Mouse (Mus musculus): ENCODE measurements around the gene Syngr2. TPM values are rescaled to one million over a fixed set of nuclear protein-coding genes. Genes with fewer than 3 reads are reported as not detected.

Syngr2 gene
- 129 and 157 TPM in 2 replicates for polyA plus RNA-seq (2015; fragmentation: Nextera tagmentation; extraction: Ambion mirVana)

GRCm38 (mm10) chr11:117809407-117810311 lies at the start of gene Syngr2, which contains the start of gene Gm20708:
Gene Syngr2, plus strand, starts transcription at chr11:117809668.
Gene Gm20708, plus strand, starts transcription at chr11:117809668.
- peak; percentile 73 for ATAC-seq (ENCODE audit: insufficient read depth, low FRiP score)
- Histone ChIP-seq H3K9me3 (replicated peaks; ENCODE audit: control insufficient read depth, low read length) (no peaks in the 10 kb centered on the region), H3K4me3 (replicated peaks; ENCODE audit: low read length) (peak within 1 kb of the TSS; percentile 89), H3K36me3 (ENCODE audit: control insufficient read depth, insufficient read depth, low read length) (peaks cover 8% of the 10 kb centered on the region; the same call in 1 of the 2 replicates), H3K27me3 (ENCODE audit: control insufficient read depth, insufficient read depth, low read length) (no peaks in the 10 kb centered on the region), H3K9ac (ENCODE audit: low read length) (peak within 1 kb of the TSS; percentile 89), H3K27ac (ENCODE audit: low read length) (peak within 1 kb of the TSS; percentile 89), H3K4me2 (ENCODE audit: low read depth, low read length) (peak within 1 kb of the TSS; percentile 97), H3K4me1 (ENCODE audit: control insufficient read depth, insufficient read depth, low read length) (peaks cover 14% of the 10 kb centered on the region)
- under 1% methylated on average over 75 of the region's 75 CpGs for WGBS

DNA sequence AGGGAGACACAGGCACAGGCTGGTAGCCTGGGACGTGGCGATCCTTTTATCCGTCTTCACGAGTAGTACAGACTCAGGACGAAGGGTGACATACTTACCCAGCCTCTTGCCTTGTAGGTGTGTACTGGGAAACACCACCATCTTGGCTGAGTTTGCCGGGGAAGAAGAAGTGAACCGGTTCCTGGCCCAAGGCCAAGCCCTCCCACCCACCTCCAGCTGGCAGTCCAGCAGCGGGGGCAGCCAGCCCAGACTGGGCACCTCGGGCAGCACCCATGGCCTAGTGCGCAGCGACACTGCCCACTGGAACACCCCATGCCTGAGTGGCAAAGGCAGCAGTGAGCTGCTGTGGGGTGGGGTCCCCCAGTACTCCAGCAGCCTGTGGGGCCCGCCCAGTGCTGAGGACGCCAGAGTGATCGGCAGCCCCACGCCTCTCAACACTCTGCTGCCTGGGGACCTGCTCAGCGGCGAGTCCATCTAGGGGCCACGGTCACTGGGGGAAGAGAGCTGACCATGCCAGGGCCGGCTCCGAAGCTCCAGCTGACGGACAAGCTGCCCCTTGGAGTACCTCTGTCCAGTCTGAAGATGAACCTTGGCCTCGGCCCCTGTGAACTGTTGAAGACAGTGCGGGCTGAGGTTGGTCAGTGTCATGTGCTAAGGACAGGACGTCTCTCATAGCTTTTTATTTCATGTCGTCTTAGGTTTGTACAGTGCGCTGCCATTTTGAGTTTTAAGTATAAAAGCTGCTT lies 48.9 kb upstream of the Syngr2 start:
- Histone ChIP-seq H3K4me3 (replicated peaks; ENCODE audit: low read length) (no peak overlapping the region), H3K9ac (ENCODE audit: low read length) (no peak overlapping the region), H3K27ac (ENCODE audit: low read length) (no peak overlapping the region), H3K27me3 (ENCODE audit: control insufficient read depth, insufficient read depth, low read length) (no peaks in the 10 kb centered on the region), H3K4me2 (ENCODE audit: low read depth, low read length) (no peak overlapping the region), H3K36me3 (ENCODE audit: control insufficient read depth, insufficient read depth, low read length) (peaks cover 42% of the 10 kb centered on the region), H3K9me3 (replicated peaks; ENCODE audit: control insufficient read depth, low read length) (no peaks in the 10 kb centered on the region), H3K4me1 (ENCODE audit: control insufficient read depth, insufficient read depth, low read length) (no peaks in the 10 kb centered on the region)
- no peak for ATAC-seq (ENCODE audit: insufficient read depth, low FRiP score)
- 89% methylated on average over 26 of the region's 26 CpGs for WGBS

- H3K27me3 ChIP-seq (ENCODE audit: control insufficient read depth, insufficient read depth, low read length), result no peaks in the 10 kb centered on the region
- no peak overlapping the region for H3K4me3 ChIP-seq (replicated peaks; ENCODE audit: low read length)
- no peak for ATAC-seq (ENCODE audit: insufficient read depth, low FRiP score)
- peaks cover 32% of the 10 kb centered on the region; the same call in 1 of the 2 replicates for H3K36me3 ChIP-seq (ENCODE audit: control insufficient read depth, insufficient read depth, low read length)
- H3K4me1 ChIP-seq (ENCODE audit: control insufficient read depth, insufficient read depth, low read length), result no peaks in the 10 kb centered on the region
- H3K27ac ChIP-seq (ENCODE audit: low read length), result no peak overlapping the region
- H3K9me3 ChIP-seq (replicated peaks; ENCODE audit: control insufficient read depth, low read length), result no peaks in the 10 kb centered on the region
- no peak overlapping the region for H3K9ac ChIP-seq (ENCODE audit: low read length)
- WGBS, result 81% methylated on average over 13 of the region's 13 CpGs
- H3K4me2 ChIP-seq (ENCODE audit: low read depth, low read length), result no peak overlapping the region
Observed at GRCm38 (mm10) chr11:117761801-117762200, 47.7 kb upstream of the Syngr2 start.

DNA sequence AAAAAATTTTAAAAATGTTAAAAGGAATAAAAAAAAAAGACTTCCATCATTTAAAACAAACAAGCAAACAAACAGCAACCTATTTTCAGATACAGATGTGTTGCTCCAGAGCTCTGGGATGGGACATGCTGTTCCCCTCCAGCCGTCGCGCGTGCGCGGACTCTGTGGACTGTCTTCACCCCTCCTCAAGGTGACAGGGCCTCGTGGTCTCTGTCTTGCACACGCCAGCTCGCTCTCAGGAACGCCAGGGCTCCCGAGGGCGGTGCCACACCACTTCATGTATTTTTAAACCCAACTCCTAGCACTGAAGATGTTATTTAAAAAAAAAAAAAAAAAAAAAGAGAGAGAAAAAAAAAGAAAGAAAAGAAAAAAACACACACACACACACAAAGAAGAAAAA lies 47.2 kb upstream of the Syngr2 start:
- no peak overlapping the region for H3K9ac ChIP-seq (ENCODE audit: low read length)
- 86% methylated on average over 12 of the region's 12 CpGs for WGBS

GRCm38 (mm10) chr11:117764319-117764718 lies 45.1 kb upstream of the Syngr2 start:
- no peaks in the 10 kb centered on the region; the same call in 1 of the 2 replicates for H3K4me1 ChIP-seq (ENCODE audit: control insufficient read depth, insufficient read depth, low read length)
- ATAC-seq (ENCODE audit: insufficient read depth, low FRiP score), result no peak
- H3K27ac ChIP-seq (ENCODE audit: low read length), result peak overlapping the region; percentile 38; the same call in 1 of the 2 replicates
- H3K36me3 ChIP-seq (ENCODE audit: control insufficient read depth, insufficient read depth, low read length), result peaks cover 18% of the 10 kb centered on the region; the same call in 1 of the 2 replicates
- no peak overlapping the region for H3K4me2 ChIP-seq (ENCODE audit: low read depth, low read length)
- no peaks in the 10 kb centered on the region for H3K9me3 ChIP-seq (replicated peaks; ENCODE audit: control insufficient read depth, low read length)
- H3K4me3 ChIP-seq (replicated peaks; ENCODE audit: low read length), result no peak overlapping the region
- 86% methylated on average over 9 of the region's 9 CpGs for WGBS
- H3K9ac ChIP-seq (ENCODE audit: low read length), result no peak overlapping the region
- no peaks in the 10 kb centered on the region for H3K27me3 ChIP-seq (ENCODE audit: control insufficient read depth, insufficient read depth, low read length)

More for the DNA sequence above, 47.2 kb upstream of the Syngr2 start:
- H3K4me3 ChIP-seq (replicated peaks; ENCODE audit: low read length), result no peak overlapping the region
- H3K4me2 ChIP-seq (ENCODE audit: low read depth, low read length), result no peak overlapping the region
- H3K9me3 ChIP-seq (replicated peaks; ENCODE audit: control insufficient read depth, low read length), result no peaks in the 10 kb centered on the region
- ATAC-seq (ENCODE audit: insufficient read depth, low FRiP score), result no peak
- H3K4me1 ChIP-seq (ENCODE audit: control insufficient read depth, insufficient read depth, low read length), result no peaks in the 10 kb centered on the region
- no peaks in the 10 kb centered on the region for H3K27me3 ChIP-seq (ENCODE audit: control insufficient read depth, insufficient read depth, low read length)
- no peak overlapping the region for H3K27ac ChIP-seq (ENCODE audit: low read length)
- H3K36me3 ChIP-seq (ENCODE audit: control insufficient read depth, insufficient read depth, low read length), result peaks cover 28% of the 10 kb centered on the region; the same call in 1 of the 2 replicates

DNA sequence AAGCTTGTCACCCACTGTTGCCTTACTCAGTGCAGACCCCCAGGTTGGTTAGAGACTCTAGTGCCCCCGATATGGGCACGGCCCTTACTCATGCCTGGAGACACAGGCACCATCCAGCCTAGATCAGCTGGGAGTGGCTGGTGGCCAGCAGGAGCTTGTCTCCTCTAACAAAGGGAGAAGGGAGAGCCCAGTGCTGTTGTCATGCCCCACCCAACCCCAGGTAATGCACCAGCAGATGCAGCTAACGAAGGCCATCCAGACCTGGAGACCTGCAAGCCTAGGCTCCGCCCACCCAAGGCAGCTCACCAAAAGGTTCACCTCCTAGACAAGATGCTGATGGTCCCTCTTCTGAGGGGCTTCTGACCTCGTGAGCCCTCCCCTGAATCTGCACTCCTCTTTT lies 44.1 kb upstream of the Syngr2 start:
- H3K4me2 ChIP-seq (ENCODE audit: low read depth, low read length), result no peak overlapping the region
- no peaks in the 10 kb centered on the region for H3K27me3 ChIP-seq (ENCODE audit: control insufficient read depth, insufficient read depth, low read length)
- ATAC-seq (ENCODE audit: insufficient read depth, low FRiP score), result no peak
- H3K9ac ChIP-seq (ENCODE audit: low read length), result no peak overlapping the region
- H3K4me1 ChIP-seq (ENCODE audit: control insufficient read depth, insufficient read depth, low read length), result no peaks in the 10 kb centered on the region; the same call in 1 of the 2 replicates
- no peak overlapping the region for H3K4me3 ChIP-seq (replicated peaks; ENCODE audit: low read length)
- WGBS, result 88% methylated on average over 5 of the region's 5 CpGs
- no peaks in the 10 kb centered on the region for H3K9me3 ChIP-seq (replicated peaks; ENCODE audit: control insufficient read depth, low read length)
- H3K36me3 ChIP-seq (ENCODE audit: control insufficient read depth, insufficient read depth, low read length), result peaks cover 10% of the 10 kb centered on the region; the same call in 1 of the 2 replicates
- H3K27ac ChIP-seq (ENCODE audit: low read length), result no peak overlapping the region

- no peaks in the 10 kb centered on the region for H3K27me3 ChIP-seq (ENCODE audit: control insufficient read depth, insufficient read depth, low read length)
- 82% methylated on average over 3 of the region's 3 CpGs for WGBS
- H3K4me1 ChIP-seq (ENCODE audit: control insufficient read depth, insufficient read depth, low read length), result no peaks in the 10 kb centered on the region; the same call in 1 of the 2 replicates
- no peak overlapping the region for H3K4me3 ChIP-seq (replicated peaks; ENCODE audit: low read length)
- no peak overlapping the region for H3K4me2 ChIP-seq (ENCODE audit: low read depth, low read length)
- no peak for ATAC-seq (ENCODE audit: insufficient read depth, low FRiP score)
- H3K36me3 ChIP-seq (ENCODE audit: control insufficient read depth, insufficient read depth, low read length), result 0 out of 2 replicates have a peak, but pooled peaks cover 7% of the 10 kb centered on the region
- H3K9me3 ChIP-seq (replicated peaks; ENCODE audit: control insufficient read depth, low read length), result no peaks in the 10 kb centered on the region
- no peak overlapping the region for H3K9ac ChIP-seq (ENCODE audit: low read length)
- no peak overlapping the region for H3K27ac ChIP-seq (ENCODE audit: low read length)
Observed at GRCm38 (mm10) chr11:117766275-117766674, 43.2 kb upstream of the Syngr2 start.

DNA sequence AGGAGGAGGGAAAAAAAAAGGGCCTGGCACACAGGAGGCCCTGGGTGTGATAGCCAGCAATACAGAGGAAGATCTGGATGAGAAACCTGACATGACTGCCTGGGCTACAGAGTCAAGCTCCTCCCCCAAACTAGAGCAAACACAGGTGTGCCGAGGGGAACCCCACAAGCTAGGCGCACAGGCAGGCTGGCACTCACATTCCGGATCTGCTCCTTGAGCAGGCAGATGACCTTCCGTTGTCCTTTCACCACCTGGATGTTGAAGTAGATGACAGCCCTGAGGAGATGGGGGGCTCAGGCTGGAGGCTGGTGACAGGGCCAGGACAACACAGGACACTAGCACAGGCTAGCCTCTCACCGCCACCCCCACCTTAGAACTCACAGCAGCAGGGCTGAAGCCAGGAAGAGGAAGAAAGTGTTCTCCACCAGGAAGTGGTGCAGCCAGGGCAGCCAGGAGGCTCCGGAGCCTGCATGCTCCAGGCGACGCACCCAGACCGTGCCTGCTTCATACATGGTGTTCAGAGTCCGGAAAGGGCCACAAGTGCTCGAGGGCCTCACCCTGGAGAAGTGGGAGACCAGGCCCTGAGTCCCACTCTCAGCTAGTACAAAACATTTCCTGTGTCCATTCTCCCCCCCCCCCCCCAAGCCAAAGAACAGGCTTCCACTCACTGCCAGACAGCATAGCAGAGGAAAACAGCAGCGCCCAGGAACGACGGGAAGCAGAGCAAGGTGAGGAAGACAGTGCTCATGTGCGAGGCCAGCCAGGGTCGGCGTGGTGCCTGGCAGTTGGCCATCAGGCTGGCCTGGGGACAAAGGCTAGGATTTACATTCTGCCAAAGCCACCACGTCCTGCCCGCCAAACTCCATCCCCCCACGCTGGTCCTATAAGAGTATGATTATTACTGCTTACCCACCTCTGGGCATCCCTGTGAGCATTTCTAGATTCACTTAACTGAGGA lies 40.5 kb upstream of the Syngr2 start:
- Histone ChIP-seq H3K27ac (ENCODE audit: low read length) (peak overlapping the region; percentile 34; the same call in 1 of the 2 replicates), H3K27me3 (ENCODE audit: control insufficient read depth, insufficient read depth, low read length) (no peaks in the 10 kb centered on the region), H3K9ac (ENCODE audit: low read length) (no peak overlapping the region), H3K4me1 (ENCODE audit: control insufficient read depth, insufficient read depth, low read length) (no peaks in the 10 kb centered on the region; the same call in 1 of the 2 replicates), H3K4me3 (replicated peaks; ENCODE audit: low read length) (no peak overlapping the region), H3K4me2 (ENCODE audit: low read depth, low read length) (no peak overlapping the region), H3K9me3 (replicated peaks; ENCODE audit: control insufficient read depth, low read length) (no peaks in the 10 kb centered on the region), H3K36me3 (ENCODE audit: control insufficient read depth, insufficient read depth, low read length) (0 out of 2 replicates have a peak, but pooled peaks cover 7% of the 10 kb centered on the region)
- no peak for ATAC-seq (ENCODE audit: insufficient read depth, low FRiP score)
- 70% methylated on average over 20 of the region's 20 CpGs for WGBS

Data from stomach, embryonic 16.5 days (tissue).